Mouse (Mus musculus) hindbrain, embryonic 11.5 days (tissue): ENCODE results near the gene Ppp2r3a. TPM values are rescaled to one million over a fixed set of nuclear protein-coding genes. Genes with fewer than 3 reads are reported as not detected.

Source experiments
- ATAC-seq: fragments of 200-750 bp; cut with Nextera tagmentation; 2 replicates; pipeline ENCODE4 v1.8.0; 2017; ENCODE audit warnings: mild to moderate bottlenecking, moderate TSS enrichment, moderate library complexity; ENCODE audit not compliant: low FRiP score
- DNase-seq: peaks from one replicate; pipeline ENCODE4 v3.0.0-alpha.2; 2015; ENCODE audit warnings: low spot score
- H3K27ac ChIP-seq: fragments of 300-500 bp; sonication (generic); 2 replicates; pipeline ENCODE4 v1.5.1; 2014; ENCODE audit warnings: mild to moderate bottlenecking, low read depth, low read length
- H3K27me3 ChIP-seq: fragments of 300-500 bp; sonication (generic); 2 replicates; pipeline ENCODE4 v1.6.1; 2014; ENCODE audit warnings: mild to moderate bottlenecking, low read length, moderate library complexity, mixed read lengths; ENCODE audit not compliant: control insufficient read depth, insufficient read depth
- H3K36me3 ChIP-seq: fragments of 300-500 bp; sonication (generic); 2 replicates; pipeline ENCODE4 v1.6.1; 2014; ENCODE audit warnings: mild to moderate bottlenecking, low read length, moderate library complexity, mixed read lengths; ENCODE audit not compliant: control insufficient read depth, insufficient read depth
- H3K4me1 ChIP-seq: fragments of 300-500 bp; sonication (generic); replicated peaks from 2 replicates; pipeline ENCODE4 v1.6.1; 2014; ENCODE audit warnings: low read length, mixed read lengths; ENCODE audit not compliant: control insufficient read depth, insufficient read depth
- H3K4me2 ChIP-seq: fragments of 300-500 bp; sonication (generic); replicated peaks from 2 replicates; pipeline ENCODE4 v1.6.1; 2014; ENCODE audit warnings: mild to moderate bottlenecking, low read depth, low read length
- H3K4me3 ChIP-seq: fragments of 300-500 bp; sonication (generic); 2 replicates; pipeline ENCODE4 v1.5.1; 2014; ENCODE audit warnings: low read depth, low read length
- H3K9ac ChIP-seq: fragments of 300-500 bp; sonication (generic); 2 replicates; pipeline ENCODE4 v1.6.1; 2014; ENCODE audit warnings: low read depth, low read length
- H3K9me3 ChIP-seq: fragments of 300-500 bp; sonication (generic); 2 replicates; pipeline ENCODE4 v1.6.1; 2016; ENCODE audit warnings: low read length; ENCODE audit not compliant: control insufficient read depth
- WGBS: fragments of 180-500 bp; shearing (Covaris S2); extraction: QIAGEN DNeasy Blood & Tissue Kit; methylation state at CpG from one replicate; pipeline ENCODE4 v1.1.7; 2014; 5-methylcytosine and 5-hydroxymethylcytosine counted together
- polyA plus RNA-seq: library from polyadenylated mRNA; unstranded; fragments of >200 nt; fragmentation: Nextera tagmentation; extraction: Ambion mirVana; gene quantifications from 2 replicates; pipeline ENCODE4 v1.2.1, GENCODE M21; 2014

Gene Ppp2r3a
- polyA plus RNA-seq, 1 experiment from 2014 or later = 21.4 TPM

DNA sequence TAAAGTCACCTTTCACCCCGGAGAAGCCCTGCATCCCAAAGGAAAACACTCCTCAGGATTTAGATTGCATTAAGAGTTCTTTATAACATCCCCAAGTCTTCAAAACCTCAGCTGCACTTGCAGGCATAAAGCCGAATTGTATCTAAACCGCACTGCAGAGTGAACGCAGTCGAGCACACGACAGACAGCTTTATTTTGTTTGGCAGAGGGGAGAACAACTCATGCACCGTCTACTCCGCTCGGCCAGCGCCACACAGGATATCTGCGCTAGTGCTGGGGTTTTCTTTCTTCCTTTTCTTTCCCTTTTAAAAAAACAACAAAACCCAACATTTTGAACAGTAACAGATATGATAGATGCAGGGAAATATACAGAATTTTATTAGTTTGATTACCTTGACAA is 146.7 kb downstream of the Ppp2r3a start:
- 0 out of 2 replicates have a peak, but pooled peaks cover 6% of the 10 kb centered on the region for H3K36me3 ChIP-seq

DNA sequence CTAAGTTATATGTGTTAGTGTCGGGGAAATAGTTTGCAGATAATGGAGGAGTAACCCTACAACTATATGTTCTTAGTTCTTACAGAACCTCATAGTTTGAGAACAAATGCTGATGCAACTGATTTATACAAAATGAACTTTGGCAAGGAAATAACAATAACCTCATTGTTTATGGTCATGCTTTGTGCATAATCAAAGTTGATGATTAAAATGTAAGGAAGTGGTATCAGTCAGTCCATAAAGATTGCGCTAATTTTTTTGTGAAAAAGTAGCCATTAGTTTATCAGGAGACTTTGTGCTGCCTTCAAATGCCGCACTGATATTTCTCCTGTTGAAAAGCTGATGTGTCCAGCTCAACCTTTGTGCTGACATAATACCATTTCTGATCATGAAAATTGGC is 149.3 kb downstream of the Ppp2r3a start:
- 0 out of 2 replicates have a peak, but pooled peaks cover 6% of the 10 kb centered on the region for H3K36me3 ChIP-seq

More for the DNA sequence above, 146.7 kb downstream of the Ppp2r3a start:
- no peaks in the 10 kb centered on the region for H3K9me3 ChIP-seq
- ATAC-seq (no peak), DNase-seq (no peak)
- no peaks in the 10 kb centered on the region for H3K4me1 ChIP-seq
- no peak overlapping the region for H3K9ac ChIP-seq
- no peak overlapping the region for H3K4me3 ChIP-seq
- H3K27me3 ChIP-seq = no peaks in the 10 kb centered on the region
- WGBS = 93% methylated on average over 11 of the region's 11 CpGs
- H3K27ac ChIP-seq = no peak overlapping the region
- no peak overlapping the region for H3K4me2 ChIP-seq

DNA sequence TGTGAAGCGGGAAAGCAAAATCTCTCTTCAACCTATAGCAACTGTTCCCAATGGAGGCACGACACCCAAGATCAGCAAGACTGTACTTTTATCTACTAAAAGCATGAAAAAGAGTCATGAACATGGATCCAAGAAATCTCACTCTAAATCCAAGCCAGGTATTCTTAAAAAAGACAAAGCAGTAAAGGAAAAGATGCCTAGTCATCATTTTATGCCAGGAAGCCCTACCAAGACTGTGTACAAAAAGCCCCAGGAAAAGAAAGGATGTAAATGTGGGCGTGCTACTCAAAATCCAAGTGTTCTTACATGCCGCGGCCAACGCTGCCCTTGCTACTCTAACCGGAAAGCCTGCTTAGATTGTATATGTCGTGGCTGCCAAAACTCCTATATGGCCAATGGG is 150.0 kb downstream of the Ppp2r3a start:
- H3K4me3 ChIP-seq = no peak overlapping the region
- no peaks in the 10 kb centered on the region for H3K4me1 ChIP-seq
- peaks cover 5% of the 10 kb centered on the region for H3K9me3 ChIP-seq
- H3K36me3 ChIP-seq = 0 out of 2 replicates have a peak, but pooled peaks cover 6% of the 10 kb centered on the region
- no peak for DNase-seq
- no peak overlapping the region for H3K9ac ChIP-seq
- H3K27ac ChIP-seq = no peak overlapping the region
- H3K4me2 ChIP-seq = no peak overlapping the region
- ATAC-seq = no peak
- no peaks in the 10 kb centered on the region for H3K27me3 ChIP-seq
- 93% methylated on average over 8 of the region's 8 CpGs for WGBS

More for the DNA sequence above, 149.3 kb downstream of the Ppp2r3a start:
- H3K4me3 ChIP-seq = no peak overlapping the region
- 93% methylated on average over 3 of the region's 3 CpGs for WGBS
- ATAC-seq = no peak
- H3K4me1 ChIP-seq = no peaks in the 10 kb centered on the region
- no peak overlapping the region for H3K9ac ChIP-seq
- no peak overlapping the region for H3K4me2 ChIP-seq
- no peak for DNase-seq
- H3K9me3 ChIP-seq = peaks cover 4% of the 10 kb centered on the region
- no peaks in the 10 kb centered on the region for H3K27me3 ChIP-seq
- H3K27ac ChIP-seq = no peak overlapping the region

DNA sequence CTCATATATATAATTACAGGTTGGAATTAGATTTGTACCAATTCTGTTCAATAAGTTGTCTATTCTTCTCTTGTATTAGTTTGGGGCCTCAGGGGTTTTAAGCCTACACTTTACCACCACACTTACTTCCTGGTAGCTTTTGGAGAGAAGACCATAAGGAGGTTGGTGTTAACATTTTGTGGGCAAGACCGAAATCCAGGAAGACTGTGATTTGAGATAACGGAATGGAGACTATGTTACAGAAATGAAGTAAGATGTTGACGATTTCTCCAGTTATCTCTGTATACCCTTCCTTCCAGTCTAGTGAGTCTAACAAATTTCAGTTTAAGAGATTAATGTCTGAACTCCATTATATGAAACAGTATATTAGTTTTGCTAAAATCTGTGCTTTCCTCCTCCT is 151.4 kb downstream of the Ppp2r3a start:
- H3K36me3 ChIP-seq = 0 out of 2 replicates have a peak, but pooled peaks cover 6% of the 10 kb centered on the region
- ATAC-seq = no peak
- no peaks in the 10 kb centered on the region for H3K4me1 ChIP-seq
- no peak overlapping the region for H3K4me2 ChIP-seq
- peaks cover 5% of the 10 kb centered on the region for H3K9me3 ChIP-seq
- 97% methylated on average over 3 of the region's 3 CpGs for WGBS
- no peak overlapping the region for H3K4me3 ChIP-seq
- no peak overlapping the region for H3K9ac ChIP-seq
- DNase-seq = no peak
- H3K27me3 ChIP-seq = no peaks in the 10 kb centered on the region
- no peak overlapping the region for H3K27ac ChIP-seq

DNA sequence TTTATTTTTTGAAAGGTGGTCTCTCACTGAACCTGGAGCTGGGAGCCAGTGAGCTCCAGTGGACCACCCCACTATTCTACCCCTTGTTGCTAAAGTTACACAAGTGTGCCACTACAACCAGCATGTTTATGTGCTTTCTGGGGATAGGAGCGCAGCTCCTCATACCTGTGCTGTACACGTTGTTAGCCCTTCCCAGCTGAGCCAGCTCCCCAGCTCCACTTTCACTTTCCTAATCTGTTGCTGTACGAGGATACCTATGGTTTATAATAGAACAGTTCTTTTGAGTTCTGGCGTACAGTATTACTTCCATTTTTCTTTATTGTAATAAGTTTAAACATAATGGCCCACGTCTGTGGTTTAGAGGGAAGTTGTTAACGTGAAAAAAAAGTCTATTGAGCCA is 152.2 kb downstream of the Ppp2r3a start:
- 91% methylated on average over 6 of the region's 6 CpGs for WGBS
- no peak overlapping the region for H3K4me2 ChIP-seq
- no peak for DNase-seq
- H3K9ac ChIP-seq = no peak overlapping the region
- H3K27ac ChIP-seq = no peak overlapping the region
- H3K4me3 ChIP-seq = no peak overlapping the region
- no peaks in the 10 kb centered on the region for H3K4me1 ChIP-seq
- H3K36me3 ChIP-seq = 0 out of 2 replicates have a peak, but pooled peaks cover 3% of the 10 kb centered on the region
- peaks cover 5% of the 10 kb centered on the region for H3K9me3 ChIP-seq
- ATAC-seq = no peak
- no peaks in the 10 kb centered on the region for H3K27me3 ChIP-seq

DNA sequence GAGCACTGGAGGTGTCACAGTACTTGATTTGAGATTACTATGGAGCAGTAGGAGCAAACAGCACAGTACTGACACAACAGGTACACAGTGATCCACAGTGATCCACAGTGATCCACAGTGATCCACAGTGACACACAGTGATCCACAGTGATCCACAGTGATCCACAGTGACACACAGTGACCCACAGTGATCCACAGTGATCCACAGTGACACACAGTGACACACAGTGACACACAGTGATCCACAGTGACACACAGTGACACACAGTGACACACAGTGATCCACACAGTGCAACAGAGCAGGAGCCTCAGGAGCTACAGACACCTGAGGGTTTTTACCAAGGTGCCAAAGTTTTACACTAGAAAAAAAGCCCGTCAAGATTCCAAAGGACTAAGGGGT is 154.1 kb downstream of the Ppp2r3a start:
- Histone ChIP-seq H3K36me3 (0 out of 2 replicates have a peak, but pooled peaks cover 3% of the 10 kb centered on the region), H3K27me3 (no peaks in the 10 kb centered on the region), H3K27ac (no peak overlapping the region), H3K9ac (no peak overlapping the region), H3K4me2 (no peak overlapping the region), H3K4me1 (no peaks in the 10 kb centered on the region), H3K4me3 (no peak overlapping the region), H3K9me3 (peaks cover 5% of the 10 kb centered on the region)
- ATAC-seq = no peak
- 83% methylated on average over 1 of the region's 1 CpGs for WGBS
- DNase-seq = no peak

DNA sequence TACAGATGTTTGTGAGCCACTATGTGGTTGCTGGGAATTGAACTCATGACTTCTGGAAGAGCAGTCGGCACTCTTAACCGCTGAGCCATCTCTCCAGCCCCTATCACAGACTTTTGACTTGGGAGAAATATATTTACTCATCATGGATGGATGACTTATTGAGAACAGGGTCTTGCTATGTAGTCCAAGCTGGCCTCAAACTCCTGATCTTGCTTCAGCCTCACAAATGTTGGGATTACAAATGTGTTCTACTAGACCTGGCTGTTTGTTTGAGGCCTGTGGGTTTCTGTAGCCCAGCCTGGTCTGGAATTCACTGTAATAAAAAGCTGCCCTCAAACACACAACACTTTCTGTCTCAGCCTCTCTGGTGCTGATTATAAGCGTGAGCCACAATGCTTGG is 155.1 kb downstream of the Ppp2r3a start:
- ATAC-seq = no peak
- Histone ChIP-seq H3K4me2 (no peak overlapping the region), H3K4me3 (no peak overlapping the region), H3K4me1 (no peaks in the 10 kb centered on the region), H3K27ac (no peak overlapping the region), H3K9me3 (peaks cover 5% of the 10 kb centered on the region), H3K36me3 (0 out of 2 replicates have a peak, but pooled peaks cover 2% of the 10 kb centered on the region), H3K27me3 (no peaks in the 10 kb centered on the region), H3K9ac (no peak overlapping the region)
- WGBS = 99% methylated on average over 3 of the region's 3 CpGs
- no peak for DNase-seq

DNA sequence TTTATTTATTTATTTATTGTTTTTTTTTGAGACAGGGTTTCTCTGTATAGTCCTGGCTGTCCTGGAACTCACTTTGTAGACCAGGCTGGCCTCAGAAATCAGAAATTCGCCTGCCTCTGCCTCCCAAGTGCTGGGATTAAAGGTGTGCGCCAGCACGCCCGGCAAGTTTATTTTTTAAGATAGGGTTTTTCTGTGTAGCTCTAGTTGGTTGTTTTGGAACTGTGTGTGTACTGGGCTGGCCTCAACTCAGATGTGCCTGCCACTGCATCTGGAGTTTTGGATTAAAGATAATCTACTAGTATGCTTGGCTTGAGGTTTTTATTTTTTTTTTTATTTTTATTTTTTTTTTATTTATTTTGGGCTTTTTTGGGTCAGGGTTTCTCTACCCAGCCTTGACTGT is 156.2 kb downstream of the Ppp2r3a start:
- no peak for ATAC-seq
- Histone ChIP-seq H3K27me3 (no peaks in the 10 kb centered on the region), H3K27ac (no peak overlapping the region), H3K36me3 (no peaks in the 10 kb centered on the region), H3K4me3 (no peak overlapping the region), H3K9ac (no peak overlapping the region), H3K4me2 (no peak overlapping the region), H3K4me1 (no peaks in the 10 kb centered on the region), H3K9me3 (peaks cover 5% of the 10 kb centered on the region)
- 95% methylated on average over 4 of the region's 4 CpGs for whole genome bisulfite sequencing
- DNase-seq = no peak

DNA sequence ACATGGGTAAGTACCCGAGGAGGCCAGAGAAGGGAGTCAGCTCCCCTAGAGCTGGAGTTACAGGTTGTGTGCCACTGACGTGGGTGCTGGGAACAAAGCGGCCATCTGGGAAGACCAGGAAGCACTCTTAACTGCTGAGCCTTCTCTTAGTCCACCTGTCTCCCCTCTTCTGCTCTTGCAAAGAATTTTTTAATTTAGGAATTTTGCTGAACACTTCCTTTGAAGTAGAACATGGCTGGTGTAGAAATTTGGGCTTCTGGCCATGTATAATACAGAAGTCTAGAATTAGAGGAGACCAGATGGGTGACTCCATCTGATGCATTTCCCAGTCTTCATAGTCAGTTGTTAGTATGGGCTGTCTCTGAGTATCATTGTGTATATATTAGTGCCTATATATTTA is 167.9 kb downstream of the Ppp2r3a start:
- H3K27ac ChIP-seq = no peak overlapping the region
- H3K9me3 ChIP-seq = no peaks in the 10 kb centered on the region; the same call in 1 of the 2 replicates
- no peaks in the 10 kb centered on the region for H3K36me3 ChIP-seq
- H3K27me3 ChIP-seq = no peaks in the 10 kb centered on the region
- no peak overlapping the region for H3K4me2 ChIP-seq
- no peak overlapping the region for H3K4me3 ChIP-seq
- 95% methylated on average over 3 of the region's 3 CpGs for WGBS
- ATAC-seq (no peak), DNase-seq (no peak)
- H3K9ac ChIP-seq = no peak overlapping the region
- H3K4me1 ChIP-seq = no peaks in the 10 kb centered on the region; the same call in 1 of the 2 replicates
